Mouse (Mus musculus): Measurements from ENCODE around the gene Ppp1cb. TPM values are rescaled to one million over a fixed set of nuclear protein-coding genes. Genes with fewer than 3 reads are reported as not detected.

The Ppp1cb gene
- total and polyA plus RNA-seq, 3 experiments: 121 to 2,029 (median 268) TPM

- Histone ChIP-seq H3K9ac (ENCODE audit: control insufficient read depth, low read depth, low read length, poor library complexity, severe bottlenecking) (no peak overlapping the region), H3K36me3 (ENCODE audit: control insufficient read depth in 1 of 2, insufficient read depth in 2 of 2, low read length in 2 of 2) (no peaks in the 10 kb centered on the region), H3K27me3 (ENCODE audit: control insufficient read depth in 1 of 2, insufficient read depth in 2 of 2, low read length in 2 of 2) (peaks cover 12 to 20% of the 10 kb centered on the region in 2 experiments), H3K79me2 (ENCODE audit: control insufficient read depth, insufficient read depth, low read length, poor library complexity) (no peaks in the 10 kb centered on the region), H3K27ac (ENCODE audit: control insufficient read depth, low read depth, low read length) (no peak overlapping the region), H3K9me3 (replicated peaks; ENCODE audit: insufficient read depth, low read length) (no peaks in the 10 kb centered on the region), H3K4me1 (ENCODE audit: control insufficient read depth in 1 of 2, insufficient read depth in 2 of 2, low read length in 2 of 2) (no peaks in the 10 kb centered on the region), H3K4me3 (ENCODE audit: control insufficient read depth in 1 of 2, insufficient read depth in 1 of 2, low read depth in 2 of 2, low read length in 2 of 2) (no peak overlapping the region)
- DNase-seq (ENCODE audit: low read depth, low spot score): no peak
- TF ChIP-seq MYB (IDR thresholded peaks at IDR 0.05; ENCODE audit: low read depth, low read length) (no peak), EP300 (IDR thresholded peaks at IDR 0.05; ENCODE audit: low read depth in 1 of 2, low read length in 2 of 2) (no peak), TCF12 (IDR thresholded peaks at IDR 0.05; ENCODE audit: low read depth, low read length) (no peak)
Observed at GRCm38 (mm10) chr5:32441992-32442575, 16.6 kb upstream of the Ppp1cb start.

- no peaks in the 10 kb centered on the region for H3K4me1 ChIP-seq (ENCODE audit: control insufficient read depth in 1 of 2, insufficient read depth in 2 of 2, low read length in 2 of 2)
- H3K79me2 ChIP-seq (ENCODE audit: control insufficient read depth, insufficient read depth, low read length, poor library complexity): no peaks in the 10 kb centered on the region
- no peak for DNase-seq (ENCODE audit: low read depth, low spot score)
- no peaks in the 10 kb centered on the region for H3K36me3 ChIP-seq (ENCODE audit: control insufficient read depth in 1 of 2, insufficient read depth in 2 of 2, low read length in 2 of 2)
- TF ChIP-seq SIN3A (IDR thresholded peaks at IDR 0.05; ENCODE audit: low read length): no peak
- TF ChIP-seq ETS1 (IDR thresholded peaks at IDR 0.05; ENCODE audit: low read depth, low read length): no peak
- TF ChIP-seq HCFC1 (IDR thresholded peaks at IDR 0.05; ENCODE audit: low read depth, low read length): no peak
- no peak for TF ChIP-seq SMC3 (IDR thresholded peaks at IDR 0.05; ENCODE audit: low read depth, low read length)
- H3K9me3 ChIP-seq (replicated peaks; ENCODE audit: insufficient read depth, low read length): no peaks in the 10 kb centered on the region
- H3K4me3 ChIP-seq (ENCODE audit: control insufficient read depth in 1 of 2, insufficient read depth in 1 of 2, low read depth in 2 of 2, low read length in 2 of 2): no peak overlapping the region
- H3K9ac ChIP-seq (ENCODE audit: control insufficient read depth, low read depth, low read length, poor library complexity, severe bottlenecking): no peak overlapping the region
- H3K27ac ChIP-seq (ENCODE audit: control insufficient read depth, low read depth, low read length): no peak overlapping the region
- H3K27me3 ChIP-seq (ENCODE audit: control insufficient read depth in 1 of 2, insufficient read depth in 2 of 2, low read length in 2 of 2): peaks cover 9 to 28% of the 10 kb centered on the region in 2 experiments
Observed at GRCm38 (mm10) chr5:32443906-32444305, 14.7 kb upstream of the Ppp1cb start.

DNA sequence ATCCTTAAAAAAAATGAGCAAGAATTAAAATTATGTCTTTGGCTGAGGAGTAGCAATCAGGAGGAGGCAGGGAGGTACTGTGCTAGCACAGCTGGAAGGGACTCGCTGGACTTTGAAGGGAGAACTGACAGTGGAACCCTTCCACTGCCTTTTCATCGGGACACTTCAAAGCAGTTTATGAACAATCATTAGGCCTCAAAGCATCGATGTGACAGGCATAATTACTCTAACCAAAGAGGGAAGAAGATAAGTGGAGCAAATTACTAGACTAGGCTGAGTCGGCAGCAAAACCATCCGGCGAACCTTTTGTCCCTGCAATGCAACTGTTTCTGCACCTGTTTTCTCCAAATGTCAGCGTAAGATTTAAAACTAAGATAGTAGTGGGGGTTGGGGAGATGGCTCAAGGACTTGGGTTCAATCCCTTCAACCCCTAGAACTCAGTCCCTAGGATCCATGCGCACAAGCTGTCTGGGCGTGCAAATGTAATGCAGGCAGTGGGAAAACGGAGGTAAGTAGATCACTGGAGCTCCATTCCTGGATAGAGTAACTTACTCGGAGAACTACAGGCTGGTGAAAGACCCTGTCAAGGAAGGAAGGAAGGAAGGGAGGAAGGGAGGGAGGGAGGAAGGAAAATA lies 13.2 kb upstream of the Ppp1cb start:
- Histone ChIP-seq H3K9me3 (replicated peaks; ENCODE audit: insufficient read depth, low read length) (no peaks in the 10 kb centered on the region), H3K4me1 (ENCODE audit: control insufficient read depth in 1 of 2, insufficient read depth in 2 of 2, low read length in 2 of 2) (no peaks in the 10 kb centered on the region), H3K9ac (ENCODE audit: control insufficient read depth, low read depth, low read length, poor library complexity, severe bottlenecking) (no peak overlapping the region), H3K27me3 (ENCODE audit: control insufficient read depth in 1 of 2, insufficient read depth in 2 of 2, low read length in 2 of 2) (peaks cover 15 to 41% of the 10 kb centered on the region in 2 experiments), H3K36me3 (ENCODE audit: control insufficient read depth in 1 of 2, insufficient read depth in 2 of 2, low read length in 2 of 2) (no peaks in the 10 kb centered on the region), H3K4me3 (ENCODE audit: control insufficient read depth in 1 of 2, insufficient read depth in 1 of 2, low read depth in 2 of 2, low read length in 2 of 2) (no peak overlapping the region), H3K79me2 (ENCODE audit: control insufficient read depth, insufficient read depth, low read length, poor library complexity) (no peaks in the 10 kb centered on the region), H3K27ac (ENCODE audit: control insufficient read depth, low read depth, low read length) (no peak overlapping the region)
- DNase-seq (ENCODE audit: low read depth, low spot score): no peak
- no peak for TF ChIP-seq ETS1 (IDR thresholded peaks at IDR 0.05; ENCODE audit: low read depth, low read length)
- no peak for TF ChIP-seq MXI1 (IDR thresholded peaks at IDR 0.05; ENCODE audit: low read depth, low read length)
- no peak for TF ChIP-seq GATA1 (IDR thresholded peaks at IDR 0.05; ENCODE audit: low read depth, low read length)
- no peak for TF ChIP-seq SIN3A (IDR thresholded peaks at IDR 0.05; ENCODE audit: low read length)
- TF ChIP-seq USF1 (IDR thresholded peaks at IDR 0.05; ENCODE audit: low read depth, low read length): no peak
- no peak for TF ChIP-seq CHD2 (IDR thresholded peaks at IDR 0.05; ENCODE audit: low read length)
- no peak for TF ChIP-seq TCF12 (IDR thresholded peaks at IDR 0.05; ENCODE audit: low read depth, low read length)
- TF ChIP-seq HCFC1 (IDR thresholded peaks at IDR 0.05; ENCODE audit: low read depth, low read length): no peak
- TF ChIP-seq UBTF (IDR thresholded peaks at IDR 0.05; ENCODE audit: borderline replicate concordance, insufficient read depth, low read depth, low read length): no peak
- TF ChIP-seq POLR2AphosphoS5 (IDR thresholded peaks at IDR 0.05; ENCODE audit: borderline replicate concordance, low read depth, low read length): no peak
- no peak for TF ChIP-seq E2F4 (IDR thresholded peaks at IDR 0.05; ENCODE audit: borderline replicate concordance, low read depth, low read length)
- no peak for TF ChIP-seq ZNF384 (IDR thresholded peaks at IDR 0.05; ENCODE audit: low read depth, low read length)
- no peak for TF ChIP-seq USF2 (IDR thresholded peaks at IDR 0.05; ENCODE audit: borderline replicate concordance in 1 of 2, insufficient read depth in 1 of 2, low read depth in 1 of 2, low read length in 2 of 2)
- no peak for TF ChIP-seq CTCF (IDR thresholded peaks at IDR 0.05 in 2 of 3, conservative IDR thresholded peaks at IDR 0.05 in 1 of 3; ENCODE audit: control insufficient read depth in 1 of 3, insufficient read depth in 1 of 3, low read depth in 2 of 3, low read length in 3 of 3, poor library complexity in 1 of 3, severe bottlenecking in 1 of 3)
